Mouse (Mus musculus) embryonic facial prominence, embryonic 13.5 days (tissue): ENCODE measurements around the gene Cadm1. TPM values are rescaled to one million over a fixed set of nuclear protein-coding genes. Genes with fewer than 3 reads are reported as not detected.

Experiments
- ATAC-seq: fragments of 200-750 bp; cut with Nextera tagmentation; 2 replicates; pipeline ENCODE4 v1.8.0; 2017; ENCODE audit warnings: low read depth; ENCODE audit not compliant: insufficient number of reproducible peaks, insufficient read depth, low FRiP score, low TSS enrichment
- H3K27ac ChIP-seq: fragments of 300-500 bp; sonication (generic); 2 replicates; pipeline ENCODE4 v1.5.1; 2015; ENCODE audit warnings: moderate library complexity, mild to moderate bottlenecking, inconsistent platforms
- H3K27me3 ChIP-seq: fragments of 300-500 bp; sonication (generic); 2 replicates; pipeline ENCODE4 v1.6.1; 2015; ENCODE audit warnings: mild to moderate bottlenecking, inconsistent platforms
- H3K36me3 ChIP-seq: fragments of 300-500 bp; sonication (generic); 2 replicates; pipeline ENCODE4 v1.6.1; 2015; ENCODE audit warnings: mild to moderate bottlenecking, inconsistent platforms
- H3K4me1 ChIP-seq: fragments of 300-500 bp; sonication (generic); 2 replicates; pipeline ENCODE4 v1.6.1; 2015; ENCODE audit warnings: inconsistent platforms
- H3K4me2 ChIP-seq: fragments of 300-500 bp; sonication (generic); 2 replicates; pipeline ENCODE4 v1.6.1; 2015; ENCODE audit warnings: moderate library complexity, mild to moderate bottlenecking, inconsistent platforms
- H3K4me3 ChIP-seq: fragments of 300-500 bp; sonication (generic); 2 replicates; pipeline ENCODE4 v1.5.1; 2015; ENCODE audit warnings: mild to moderate bottlenecking, inconsistent platforms
- H3K9ac ChIP-seq: fragments of 300-500 bp; sonication (generic); 2 replicates; pipeline ENCODE4 v1.6.1; 2015; ENCODE audit warnings: mild to moderate bottlenecking, inconsistent platforms
- H3K9me3 ChIP-seq: fragments of 300-500 bp; sonication (generic); 2 replicates; pipeline ENCODE4 v1.6.1; 2016; ENCODE audit warnings: inconsistent platforms
- WGBS: fragments of 180-500 bp; shearing (Covaris S2); methylation state at CpG from one replicate; pipeline ENCODE4 v1.1.7; 2015; ENCODE audit warnings: mixed read lengths; 5-methylcytosine and 5-hydroxymethylcytosine counted together
- polyA plus RNA-seq: library from polyadenylated mRNA; unstranded; fragments of >200 nt; fragmentation: Nextera tagmentation; extraction: Ambion mirVana; gene quantifications from 2 replicates; pipeline ENCODE4 v1.2.1, GENCODE M21; 2015

Gene Cadm1
- polyA plus RNA-seq, 1 experiment from 2014 or later: 53.0 TPM

DNA sequence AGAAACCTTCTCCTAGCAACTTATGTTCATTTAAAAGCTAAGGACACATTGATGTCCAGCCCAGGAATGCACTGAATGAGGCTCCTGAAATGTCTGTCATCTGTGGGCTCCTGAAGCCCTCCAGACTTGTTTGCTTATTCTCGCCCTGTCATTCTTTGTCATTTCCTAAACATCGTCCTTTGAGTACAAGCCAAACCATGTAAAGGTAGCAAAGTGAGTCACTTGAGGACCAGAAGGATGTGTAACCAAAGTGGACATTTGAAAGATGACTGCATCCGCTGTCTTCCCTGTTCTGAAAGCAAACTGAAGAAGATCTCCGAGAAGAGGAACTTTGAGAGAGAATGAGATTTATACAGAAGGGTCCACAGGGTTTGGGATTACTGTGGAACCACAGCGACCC is 157.6 kb downstream of the Cadm1 start:
- no peaks in the 10 kb centered on the region for H3K9me3 ChIP-seq
- 88% methylated on average over 5 of the region's 5 CpGs for WGBS

DNA sequence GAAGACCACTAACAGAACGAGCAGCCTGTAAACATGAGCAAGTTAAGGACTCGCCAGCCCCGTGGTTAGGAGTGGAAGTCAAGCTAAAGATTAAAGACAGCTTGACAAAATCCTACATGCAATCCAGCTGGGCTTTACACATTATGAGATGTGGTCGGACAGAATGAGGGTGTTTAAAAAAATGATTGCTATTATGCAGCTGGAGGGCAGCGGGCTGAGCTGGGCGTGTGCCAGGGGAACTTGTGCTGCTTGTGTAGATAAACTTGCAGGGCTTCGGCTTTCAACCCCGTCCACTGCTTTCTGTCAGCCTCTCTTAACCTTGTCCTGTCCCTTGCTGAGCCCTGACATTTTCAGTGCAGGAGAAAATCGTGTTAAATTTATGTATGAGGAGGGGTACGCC is 158.3 kb downstream of the Cadm1 start:
- no peaks in the 10 kb centered on the region for H3K9me3 ChIP-seq
- peaks cover 22% of the 10 kb centered on the region for H3K4me1 ChIP-seq
- H3K36me3 ChIP-seq: no peaks in the 10 kb centered on the region
- H3K4me3 ChIP-seq: no peak overlapping the region
- H3K27me3 ChIP-seq: peaks cover 6% of the 10 kb centered on the region; the same call in 1 of the 2 replicates
- H3K27ac ChIP-seq: no peak overlapping the region
- ATAC-seq: no peak
- peak overlapping the region; percentile 26 for H3K4me2 ChIP-seq
- H3K9ac ChIP-seq: no peak overlapping the region
- 17% methylated on average over 10 of the region's 10 CpGs for WGBS

More for the DNA sequence above, 157.6 kb downstream of the Cadm1 start:
- H3K4me1 ChIP-seq: peaks cover 27% of the 10 kb centered on the region
- no peak overlapping the region for H3K27ac ChIP-seq
- ATAC-seq: no peak
- no peak overlapping the region for H3K4me2 ChIP-seq
- no peak overlapping the region for H3K9ac ChIP-seq
- no peak overlapping the region for H3K4me3 ChIP-seq
- no peaks in the 10 kb centered on the region for H3K36me3 ChIP-seq
- peaks cover 6% of the 10 kb centered on the region; the same call in 1 of the 2 replicates for H3K27me3 ChIP-seq

DNA sequence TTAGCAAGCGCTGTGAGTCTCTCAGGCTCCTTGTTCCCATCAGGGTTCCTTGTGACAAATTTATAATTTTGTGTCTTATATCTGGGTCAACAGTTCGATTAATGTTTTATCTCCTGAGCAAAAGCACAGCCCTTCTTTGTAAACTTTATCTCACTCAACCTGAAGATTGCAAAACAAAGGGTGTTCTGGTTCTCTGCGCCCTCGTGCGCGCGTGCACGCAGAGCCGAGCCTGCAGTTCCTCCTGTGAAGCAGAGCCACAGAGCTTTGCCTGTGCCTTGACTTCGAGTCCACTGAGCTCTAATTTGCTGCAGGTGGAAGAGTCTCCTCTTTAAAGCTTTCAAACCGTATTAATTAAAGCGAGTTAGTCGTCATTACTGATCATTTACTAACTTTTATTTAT is 162.9 kb downstream of the Cadm1 start:
- WGBS: 53% methylated on average over 13 of the region's 13 CpGs
- Histone ChIP-seq H3K27me3 (peaks cover 6% of the 10 kb centered on the region; the same call in 1 of the 2 replicates), H3K9ac (no peak overlapping the region), H3K27ac (no peak overlapping the region), H3K4me1 (peaks cover 9% of the 10 kb centered on the region), H3K4me3 (no peak overlapping the region), H3K36me3 (no peaks in the 10 kb centered on the region), H3K4me2 (no peak overlapping the region), H3K9me3 (no peaks in the 10 kb centered on the region)
- ATAC-seq: no peak

DNA sequence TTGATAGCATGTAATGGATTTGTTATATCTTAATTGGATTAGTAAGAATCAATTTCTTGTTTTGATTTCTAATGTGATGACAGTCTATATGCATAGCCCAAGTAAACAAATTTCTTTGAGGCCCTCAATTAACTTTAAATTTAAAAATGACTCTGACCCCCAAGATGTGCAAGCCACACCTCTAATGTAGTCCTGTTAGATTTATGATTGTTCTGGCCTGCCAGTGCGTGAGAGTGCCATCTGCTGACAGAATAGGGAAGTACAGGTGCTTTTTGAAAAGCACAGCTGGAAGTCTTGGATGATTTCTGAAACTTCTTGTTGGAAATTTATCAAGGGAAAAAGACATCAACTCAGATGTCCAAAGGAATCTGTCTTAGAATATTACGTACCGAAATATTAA is 169.1 kb downstream of the Cadm1 start:
- WGBS: 53% methylated on average over 3 of the region's 3 CpGs
- no peak for ATAC-seq
- no peaks in the 10 kb centered on the region for H3K9me3 ChIP-seq
- H3K27ac ChIP-seq: no peak overlapping the region
- no peak overlapping the region for H3K4me2 ChIP-seq
- no peak overlapping the region for H3K4me3 ChIP-seq
- peaks cover 3% of the 10 kb centered on the region; the same call in 1 of the 2 replicates for H3K27me3 ChIP-seq
- no peaks in the 10 kb centered on the region for H3K4me1 ChIP-seq
- H3K36me3 ChIP-seq: no peaks in the 10 kb centered on the region
- no peak overlapping the region for H3K9ac ChIP-seq

DNA sequence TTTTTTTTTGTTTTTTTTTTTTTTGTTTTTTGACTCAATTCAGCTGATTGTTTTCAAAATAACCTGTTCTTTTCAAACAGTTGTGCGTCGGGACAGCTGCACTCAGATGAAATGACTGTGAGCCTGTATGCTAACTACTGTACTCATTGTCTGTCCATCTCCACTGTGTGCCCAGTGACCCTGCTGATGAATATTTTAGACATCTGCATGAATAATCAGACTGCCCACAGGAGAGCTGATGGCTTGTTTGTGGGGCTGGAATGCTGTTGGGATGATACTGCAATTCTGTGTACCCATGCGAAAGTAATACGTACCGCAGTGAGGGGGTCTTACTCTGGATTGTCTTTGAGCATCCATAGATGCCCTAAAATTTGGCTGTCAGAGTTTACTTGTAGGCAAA is 170.0 kb downstream of the Cadm1 start:
- no peak overlapping the region for H3K4me3 ChIP-seq
- no peaks in the 10 kb centered on the region for H3K36me3 ChIP-seq
- no peak overlapping the region for H3K27ac ChIP-seq
- no peak for ATAC-seq
- H3K27me3 ChIP-seq: peaks cover 3% of the 10 kb centered on the region; the same call in 1 of the 2 replicates
- H3K4me1 ChIP-seq: no peaks in the 10 kb centered on the region
- H3K4me2 ChIP-seq: no peak overlapping the region
- 96% methylated on average over 5 of the region's 5 CpGs for WGBS
- no peaks in the 10 kb centered on the region for H3K9me3 ChIP-seq
- H3K9ac ChIP-seq: no peak overlapping the region

DNA sequence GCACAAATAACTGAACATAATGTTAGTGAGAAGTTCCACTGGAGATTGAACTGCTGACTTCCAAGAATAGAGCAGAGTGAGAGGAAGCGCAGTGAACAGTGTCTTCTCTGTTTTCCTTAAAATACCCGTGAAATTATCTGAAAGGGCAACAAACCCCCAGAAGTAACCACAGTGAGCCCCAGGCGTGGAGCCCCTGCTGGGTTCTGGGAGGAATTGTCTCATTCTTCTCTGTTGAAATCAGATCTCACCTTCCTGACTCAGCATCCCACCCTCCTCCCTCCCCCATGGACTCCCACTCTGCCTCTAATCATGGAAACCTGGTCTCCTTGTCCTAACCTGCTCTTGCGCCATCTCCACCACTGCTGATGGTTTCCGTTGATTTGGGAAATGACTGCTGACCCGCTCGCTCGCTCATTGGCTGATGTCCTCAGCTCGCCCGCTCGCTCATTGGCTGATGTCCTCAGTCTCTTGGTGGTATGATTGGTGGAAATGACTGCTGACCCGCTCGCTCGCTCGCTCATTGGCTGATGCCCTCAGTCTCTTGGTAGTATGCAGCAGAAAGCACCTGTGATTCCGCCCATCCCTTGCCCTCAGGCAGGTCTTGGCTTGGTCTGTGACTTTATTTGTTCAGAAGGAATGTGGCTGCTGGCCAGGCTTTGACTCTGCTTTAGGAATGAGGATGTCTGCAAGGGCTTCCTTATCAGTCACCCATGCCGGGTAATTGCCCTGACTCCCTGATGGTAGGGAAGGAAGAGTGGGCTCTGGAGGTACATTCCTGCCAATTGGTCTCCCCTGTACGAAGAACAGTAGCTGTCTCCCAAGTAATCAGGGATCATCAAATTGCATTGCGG is 173.3 kb downstream of the Cadm1 start:
- Histone ChIP-seq H3K36me3 (no peaks in the 10 kb centered on the region), H3K4me3 (no peak overlapping the region), H3K27ac (no peak overlapping the region), H3K9ac (no peak overlapping the region), H3K27me3 (peaks cover 1% of the 10 kb centered on the region; the same call in 1 of the 2 replicates), H3K4me2 (no peak overlapping the region), H3K4me1 (0 out of 2 replicates have a peak, but pooled peaks cover 3% of the 10 kb centered on the region), H3K9me3 (no peaks in the 10 kb centered on the region)
- WGBS: 86% methylated on average over 19 of the region's 19 CpGs
- ATAC-seq: no peak

DNA sequence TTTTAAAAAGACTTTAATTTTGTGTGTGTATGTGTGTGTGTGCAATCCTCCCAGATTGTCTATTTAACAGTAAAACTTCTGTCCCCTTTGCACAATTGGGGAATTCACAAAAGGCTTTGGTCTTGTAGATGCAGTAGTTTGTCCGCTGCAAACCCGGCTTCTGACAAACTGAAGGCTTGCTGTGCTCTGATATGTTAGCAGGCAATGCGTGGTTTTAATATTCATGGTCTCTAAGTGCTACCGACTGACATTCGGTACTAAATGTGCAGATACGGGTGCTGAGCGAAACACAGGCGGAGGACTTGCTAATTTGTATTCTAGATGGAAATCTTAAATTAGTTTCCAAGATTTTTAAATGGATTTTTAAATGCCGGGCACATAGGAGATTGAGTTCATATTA is 176.4 kb downstream of the Cadm1 start:
- Histone ChIP-seq H3K27me3 (no peaks in the 10 kb centered on the region), H3K4me3 (no peak overlapping the region), H3K9ac (no peak overlapping the region), H3K9me3 (no peaks in the 10 kb centered on the region), H3K4me2 (no peak overlapping the region), H3K4me1 (0 out of 2 replicates have a peak, but pooled peaks cover 3% of the 10 kb centered on the region), H3K36me3 (no peaks in the 10 kb centered on the region), H3K27ac (no peak overlapping the region)
- WGBS: 68% methylated on average over 9 of the region's 9 CpGs
- no peak for ATAC-seq

DNA sequence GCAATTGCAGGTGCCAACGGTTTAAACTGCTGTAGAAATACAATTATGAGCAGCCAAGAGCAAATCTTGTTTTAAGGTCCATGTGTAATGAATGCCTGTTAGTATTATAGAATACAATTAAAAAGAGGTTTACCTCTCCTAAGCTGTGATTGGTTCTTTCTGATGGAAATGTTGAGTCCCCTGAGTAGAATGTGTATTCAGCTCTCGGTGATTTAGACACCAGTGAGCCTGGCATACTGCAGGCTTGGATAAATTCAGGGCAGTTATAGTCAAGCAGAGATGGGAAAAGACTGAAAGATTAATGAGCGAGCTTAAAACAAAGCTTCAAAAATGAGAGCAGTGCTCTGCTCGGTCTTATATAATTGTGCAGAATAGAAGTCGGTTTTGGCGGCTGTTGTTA is 177.4 kb downstream of the Cadm1 start:
- H3K4me2 ChIP-seq: no peak overlapping the region
- 83% methylated on average over 6 of the region's 6 CpGs for WGBS
- ATAC-seq: no peak

DNA sequence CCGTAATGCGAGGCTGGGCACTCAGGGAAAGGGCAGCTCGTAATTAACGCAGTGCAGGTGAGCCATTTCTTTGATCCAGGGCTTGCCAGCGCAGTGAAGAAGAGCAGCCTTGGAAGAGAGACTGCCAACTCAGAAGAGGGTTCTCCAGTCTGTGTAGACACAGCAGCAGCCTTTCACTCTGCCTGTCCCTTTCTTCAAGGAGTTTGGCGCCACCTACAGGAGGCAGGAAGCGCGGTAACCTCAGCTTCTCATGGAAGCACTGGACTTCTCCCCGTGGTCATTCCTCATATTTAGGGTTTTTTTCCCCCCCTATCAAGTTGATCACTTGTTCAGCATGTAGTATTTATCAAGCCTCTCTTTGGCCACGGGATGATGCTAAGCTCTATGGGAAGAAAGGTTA is 178.3 kb downstream of the Cadm1 start:
- H3K36me3 ChIP-seq: no peaks in the 10 kb centered on the region
- no peak overlapping the region for H3K4me3 ChIP-seq
- no peak overlapping the region for H3K4me2 ChIP-seq
- H3K27ac ChIP-seq: no peak overlapping the region
- no peaks in the 10 kb centered on the region for H3K27me3 ChIP-seq
- H3K9ac ChIP-seq: no peak overlapping the region
- H3K4me1 ChIP-seq: 0 out of 2 replicates have a peak, but pooled peaks cover 3% of the 10 kb centered on the region
- 22% methylated on average over 10 of the region's 10 CpGs for WGBS
- no peak for ATAC-seq
- no peaks in the 10 kb centered on the region for H3K9me3 ChIP-seq

More for the DNA sequence above, 177.4 kb downstream of the Cadm1 start:
- Histone ChIP-seq H3K27me3 (no peaks in the 10 kb centered on the region), H3K9me3 (no peaks in the 10 kb centered on the region), H3K4me1 (0 out of 2 replicates have a peak, but pooled peaks cover 3% of the 10 kb centered on the region), H3K36me3 (no peaks in the 10 kb centered on the region), H3K9ac (no peak overlapping the region), H3K27ac (no peak overlapping the region), H3K4me3 (no peak overlapping the region)

DNA sequence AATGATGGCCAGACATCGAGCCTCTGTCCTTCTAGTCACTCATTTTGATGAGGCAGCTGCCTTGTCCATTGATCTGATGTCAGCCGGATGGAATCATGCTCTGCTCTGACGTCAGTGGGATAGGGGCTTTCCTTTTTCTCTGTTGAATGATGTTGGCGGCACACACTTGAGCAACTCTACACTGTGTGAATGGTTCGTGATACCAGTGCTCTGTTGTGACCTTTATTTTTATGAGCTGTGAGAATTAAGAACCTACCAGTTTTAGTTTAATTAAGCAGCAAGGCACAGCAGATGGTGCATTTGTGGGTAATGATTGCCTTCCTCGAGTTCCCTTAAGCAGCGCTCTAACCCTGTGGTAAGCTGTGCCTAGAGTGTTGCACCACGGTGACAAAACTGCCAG is 181.0 kb downstream of the Cadm1 start:
- Histone ChIP-seq H3K4me1 (0 out of 2 replicates have a peak, but pooled peaks cover 8% of the 10 kb centered on the region), H3K36me3 (no peaks in the 10 kb centered on the region), H3K27ac (no peak overlapping the region), H3K4me2 (no peak overlapping the region), H3K9me3 (no peaks in the 10 kb centered on the region), H3K4me3 (no peak overlapping the region), H3K27me3 (no peaks in the 10 kb centered on the region), H3K9ac (no peak overlapping the region)
- ATAC-seq: no peak
- WGBS: 88% methylated on average over 8 of the region's 8 CpGs

DNA sequence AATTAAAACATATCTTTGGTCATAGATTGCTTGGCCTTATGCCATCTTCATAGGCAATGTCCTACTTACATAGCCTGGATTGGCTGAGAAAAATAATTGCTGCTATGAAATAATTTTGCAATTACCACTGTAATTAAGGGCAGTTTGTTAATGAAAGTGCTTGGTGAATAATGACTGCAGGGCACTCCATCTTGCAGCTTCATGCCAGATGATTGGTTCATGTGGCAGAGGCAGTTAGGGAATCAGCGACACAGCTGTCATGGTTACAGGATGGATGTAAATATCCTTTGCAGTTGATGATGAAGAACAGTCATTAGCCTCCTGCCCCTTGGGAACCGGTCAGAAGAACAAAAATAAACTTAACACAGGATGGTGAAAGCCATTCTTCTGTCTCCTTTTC is 184.6 kb downstream of the Cadm1 start:
- H3K4me2 ChIP-seq: no peak overlapping the region
- 55% methylated on average over 2 of the region's 2 CpGs for WGBS
- no peak overlapping the region for H3K4me3 ChIP-seq

DNA sequence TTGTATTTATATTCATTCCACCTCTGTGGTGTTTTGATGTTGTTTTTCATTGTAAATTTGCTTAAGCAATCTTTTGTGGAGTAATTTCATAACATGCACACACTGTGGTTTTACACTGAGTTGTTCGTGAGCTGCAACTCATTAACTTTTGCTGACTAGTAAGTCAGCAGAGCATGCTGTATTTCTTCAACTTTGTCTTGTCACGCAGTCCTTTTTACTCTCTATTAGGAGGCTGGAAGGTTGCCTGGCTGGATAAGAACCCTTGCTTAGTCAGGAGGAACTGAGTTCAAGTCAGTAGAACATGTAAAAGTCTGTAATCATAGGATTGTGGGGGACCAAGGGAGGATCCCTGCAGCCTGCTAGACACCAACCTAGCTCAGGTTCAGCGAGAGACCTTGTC is 185.4 kb downstream of the Cadm1 start:
- no peak for ATAC-seq
- Histone ChIP-seq H3K4me2 (no peak overlapping the region), H3K9me3 (no peaks in the 10 kb centered on the region), H3K27me3 (no peaks in the 10 kb centered on the region), H3K4me3 (no peak overlapping the region), H3K9ac (no peak overlapping the region), H3K4me1 (peaks cover 15% of the 10 kb centered on the region; the same call in 1 of the 2 replicates), H3K36me3 (no peaks in the 10 kb centered on the region), H3K27ac (no peak overlapping the region)
- WGBS: 77% methylated on average over 3 of the region's 3 CpGs

More for the DNA sequence above, 184.6 kb downstream of the Cadm1 start:
- Histone ChIP-seq H3K27ac (no peak overlapping the region), H3K27me3 (no peaks in the 10 kb centered on the region), H3K4me1 (peaks cover 15% of the 10 kb centered on the region; the same call in 1 of the 2 replicates), H3K36me3 (no peaks in the 10 kb centered on the region), H3K9ac (no peak overlapping the region), H3K9me3 (no peaks in the 10 kb centered on the region)
- no peak for ATAC-seq
